10 mouse cellular contexts compared by ENCODE assay signal in the genomic region with DNA sequence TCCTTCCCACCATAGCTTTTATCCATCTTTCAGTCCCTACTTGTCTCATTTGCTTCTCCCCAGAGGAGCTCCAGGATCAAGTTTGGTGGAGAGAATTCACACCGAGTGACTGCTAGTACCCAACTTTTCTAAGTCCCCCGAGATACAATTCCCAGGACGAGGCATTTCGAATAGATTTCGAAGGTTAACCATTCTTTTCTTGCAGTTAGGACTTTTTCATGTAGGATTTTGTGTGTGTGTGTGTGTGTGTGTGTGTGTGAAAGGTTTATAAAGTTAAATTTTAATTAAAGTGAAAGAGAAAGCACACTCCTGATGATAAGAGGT. TPM values are rescaled to one million over a fixed set of nuclear protein-coding genes. Genes with fewer than 3 reads are reported as not detected.
DNase-seq lines count a peak whose midpoint lies in the region; ATAC-seq and TF ChIP-seq lines count a peak whose summit lies in the region.
"Had no signal": no experiment of that assay in that cellular context is flagged by ENCODE, and none has a peak within 500 bp of the region (broad histone marks: within the 10 kb centered on the region; RNA-seq: fewer than 3 reads in every experiment).

No protein-coding gene starts in this region.

- DNase-seq in liver, adult 2 months (ENCODE audit: extremely low read depth, low read depth, low spot score), result no peak
- no peak for DNase-seq in liver
- DNase-seq in embryonic facial prominence, embryonic 11.5 days (ENCODE audit: low spot score), result no peak
- no peak for DNase-seq in retina, postnatal 1 day
- DNase-seq in thymus, postnatal 10 days (ENCODE audit: low spot score in 2 of 2), result no peak

- peaks cover 13% of the 10 kb centered on the region; the same call in 1 of the 2 replicates for H3K79me2 ChIP-seq in liver, adult 2 months (ENCODE audit: control insufficient read depth, insufficient read depth, low read length)

- ATAC-seq in embryonic facial prominence, embryonic 11.5 days (replicated peaks; ENCODE audit: insufficient number of reproducible peaks, low FRiP score, low TSS enrichment, low read depth), result no peak
- no peak for ATAC-seq in intestine, embryonic 16.5 days
- no peak for ATAC-seq in neural tube, embryonic 14.5 days (ENCODE audit: low read depth)
- no peak for ATAC-seq in frontal cortex, adult (ENCODE audit: low TSS enrichment)

- no peaks in the 10 kb centered on the region for H3K9me3 ChIP-seq in embryonic facial prominence, embryonic 11.5 days (replicated peaks; ENCODE audit: control insufficient read depth, low read length)
- no peaks in the 10 kb centered on the region for H3K9me3 ChIP-seq in intestine, embryonic 16.5 days (ENCODE audit: control insufficient read depth, low read length)
- no peaks in the 10 kb centered on the region for H3K9me3 ChIP-seq in neural tube, embryonic 14.5 days (ENCODE audit: control insufficient read depth, low read length)

- H3K36me3 ChIP-seq in liver, adult 2 months (ENCODE audit: control insufficient read depth, insufficient read depth, low read length), result no peaks in the 10 kb centered on the region
- no peaks in the 10 kb centered on the region for H3K36me3 ChIP-seq in embryonic facial prominence, embryonic 11.5 days (replicated peaks; ENCODE audit: control insufficient read depth, insufficient read depth, low read depth, low read length)
- no peaks in the 10 kb centered on the region for H3K36me3 ChIP-seq in intestine, embryonic 16.5 days (ENCODE audit: control insufficient read depth, insufficient read depth, low read length)
- peaks cover 3% of the 10 kb centered on the region; the same call in 1 of the 2 replicates for H3K36me3 ChIP-seq in neural tube, embryonic 14.5 days (ENCODE audit: control insufficient read depth, insufficient read depth, low read length)

- H3K27me3 ChIP-seq in liver, adult 2 months (ENCODE audit: control insufficient read depth, insufficient read depth, low read length), result no peaks in the 10 kb centered on the region
- no peaks in the 10 kb centered on the region for H3K27me3 ChIP-seq in embryonic facial prominence, embryonic 11.5 days (ENCODE audit: control insufficient read depth, insufficient read depth, low read length)
- no peaks in the 10 kb centered on the region for H3K27me3 ChIP-seq in intestine, embryonic 16.5 days (replicated peaks; ENCODE audit: control insufficient read depth, insufficient read depth, low read length)
- H3K27me3 ChIP-seq in neural tube, embryonic 14.5 days (ENCODE audit: control insufficient read depth, insufficient read depth, low read length), result no peaks in the 10 kb centered on the region

- TF ChIP-seq CTCF in liver, adult 2 months (IDR thresholded peaks at IDR 0.05; ENCODE audit: low read depth, low read length), result no peak

- 6% methylated on average over 5 of the region's 5 CpGs for WGBS in liver, adult 2 months
- WGBS in embryonic facial prominence, embryonic 11.5 days, result 23% methylated on average over 5 of the region's 5 CpGs
- 14% methylated on average over 5 of the region's 5 CpGs for WGBS in intestine, embryonic 16.5 days
- WGBS in neural tube, embryonic 14.5 days, result 19% methylated on average over 5 of the region's 5 CpGs

- peaks cover 4% of the 10 kb centered on the region; the same call in 1 of the 2 replicates for H3K4me1 ChIP-seq in liver, adult 2 months (ENCODE audit: control insufficient read depth, insufficient read depth, low read length)
- no peaks in the 10 kb centered on the region for H3K4me1 ChIP-seq in embryonic facial prominence, embryonic 11.5 days (ENCODE audit: control insufficient read depth, insufficient read depth, low read length)
- peaks cover 7% of the 10 kb centered on the region; the same call in 1 of the 2 replicates for H3K4me1 ChIP-seq in intestine, embryonic 16.5 days (ENCODE audit: control insufficient read depth, insufficient read depth, low read length)
- 0 out of 2 replicates have a peak, but pooled peaks cover 5% of the 10 kb centered on the region for H3K4me1 ChIP-seq in neural tube, embryonic 14.5 days (ENCODE audit: control insufficient read depth, insufficient read depth, low read length)

- peak overlapping the region; percentile 80 for H3K4me3 ChIP-seq in liver, adult 2 months (ENCODE audit: insufficient read depth, low read depth, low read length)
- peak overlapping the region; percentile 59 for H3K4me3 ChIP-seq in embryonic facial prominence, embryonic 11.5 days (ENCODE audit: low read depth, low read length)
- peak overlapping the region; percentile 64 for H3K4me3 ChIP-seq in intestine, embryonic 16.5 days (ENCODE audit: low read length)
- peak overlapping the region; percentile 68 for H3K4me3 ChIP-seq in neural tube, embryonic 14.5 days (ENCODE audit: low read depth, low read length)

- TF ChIP-seq POLR2A in liver, adult 2 months (IDR thresholded peaks at IDR 0.05; ENCODE audit: extremely low read depth, insufficient read depth, low read length), result no peak

- peak overlapping the region; percentile 81 for H3K27ac ChIP-seq in liver, adult 2 months (replicated peaks; ENCODE audit: insufficient read depth, low read depth, low read length)
- H3K27ac ChIP-seq in embryonic facial prominence, embryonic 11.5 days (replicated peaks; ENCODE audit: low read depth, low read length), result no peak overlapping the region
- H3K27ac ChIP-seq in intestine, embryonic 16.5 days (ENCODE audit: low read length), result peak overlapping the region; percentile 97
- H3K27ac ChIP-seq in neural tube, embryonic 14.5 days (ENCODE audit: low read depth, low read length), result peak overlapping the region; percentile 93

- peak overlapping the region; percentile 79 for H3K9ac ChIP-seq in liver, adult 2 months (ENCODE audit: low read depth, low read length)
- H3K9ac ChIP-seq in embryonic facial prominence, embryonic 11.5 days (replicated peaks; ENCODE audit: low read length), result peak overlapping the region; percentile 43
- peak overlapping the region; percentile 83 for H3K9ac ChIP-seq in intestine, embryonic 16.5 days (ENCODE audit: low read depth, low read length)
- peak overlapping the region; percentile 64 for H3K9ac ChIP-seq in neural tube, embryonic 14.5 days (replicated peaks; ENCODE audit: low read depth, low read length)

- H3K4me2 ChIP-seq in embryonic facial prominence, embryonic 11.5 days (ENCODE audit: low read depth, low read length), result peak overlapping the region; percentile 66
- peak overlapping the region; percentile 77 for H3K4me2 ChIP-seq in intestine, embryonic 16.5 days (ENCODE audit: low read depth, low read length)
- H3K4me2 ChIP-seq in neural tube, embryonic 14.5 days (ENCODE audit: low read depth, low read length), result peak overlapping the region; percentile 60

RNA-seq across cellular contexts. Expression of a gene that starts 0.7 kb away (rescaled TPM):
- 5.9 and 6.9 TPM in 2 replicates for total RNA-seq in liver, adult 2 months (2014; rRNA removed)
- polyA plus RNA-seq in liver, adult 2 months (2012; rRNA removed), result 9.8 and 10.6 TPM in 2 replicates
- polyA plus RNA-seq in embryonic facial prominence, embryonic 11.5 days (2014; fragmentation: Nextera tagmentation; extraction: Ambion mirVana), result 43.7 and 47.8 TPM in 2 replicates
- 37.6 and 41.2 TPM in 2 replicates for polyA plus RNA-seq in intestine, embryonic 16.5 days (2015; fragmentation: Nextera tagmentation; extraction: Ambion mirVana)
- polyA plus RNA-seq in neural tube, embryonic 14.5 days (2014; fragmentation: Nextera tagmentation; extraction: Ambion mirVana), result 78.1 and 83.3 TPM in 2 replicates

RNA-seq across cellular contexts. Expression of a gene that starts 39.8 kb away (rescaled TPM):
- total RNA-seq in liver, adult 2 months (2014; rRNA removed), result 8.8 and 9.9 TPM in 2 replicates
- 4.5 and 5.1 TPM in 2 replicates for polyA plus RNA-seq in liver, adult 2 months (2012; rRNA removed)
- 33.8 and 35.3 TPM in 2 replicates for polyA plus RNA-seq in embryonic facial prominence, embryonic 11.5 days (2014; fragmentation: Nextera tagmentation; extraction: Ambion mirVana)
- 19.0 and 20.5 TPM in 2 replicates for polyA plus RNA-seq in intestine, embryonic 16.5 days (2015; fragmentation: Nextera tagmentation; extraction: Ambion mirVana)
- polyA plus RNA-seq in neural tube, embryonic 14.5 days (2014; fragmentation: Nextera tagmentation; extraction: Ambion mirVana), result 29.0 and 39.4 TPM in 2 replicates

RNA-seq across cellular contexts. Expression of a gene that starts 54.3 kb away (rescaled TPM):
- not detected in 2 replicates for total RNA-seq in liver, adult 2 months (2014; rRNA removed)
- polyA plus RNA-seq in liver, adult 2 months (2012; rRNA removed), result not detected in 2 replicates
- not detected in 2 replicates for polyA plus RNA-seq in embryonic facial prominence, embryonic 11.5 days (2014; fragmentation: Nextera tagmentation; extraction: Ambion mirVana)
- not detected in 2 replicates for polyA plus RNA-seq in intestine, embryonic 16.5 days (2015; fragmentation: Nextera tagmentation; extraction: Ambion mirVana)
- not detected in 2 replicates for polyA plus RNA-seq in neural tube, embryonic 14.5 days (2014; fragmentation: Nextera tagmentation; extraction: Ambion mirVana)
- total RNA-seq: adrenal gland, adult 8-10 months; layer of hippocampus, postnatal 10 days had no signal
